Mouse (Mus musculus) layer of hippocampus, postnatal 36 days (tissue): ENCODE data around the gene Tns1. TPM values are rescaled to one million over a fixed set of nuclear protein-coding genes. Genes with fewer than 3 reads are reported as not detected.
"Not testable (repeated sequence)": the region's sequence is repeated elsewhere in the genome, so short reads cannot be mapped to it uniquely, and the experiment has no call there.

Experiments
- DNase-seq, 2 experiments: peaks; one replicate each; pipeline ENCODE4 v3.0.0; 2022
- total RNA-seq, 2 experiments: library from RNA; stranded (reverse); gene quantifications; 2 replicates each; pipeline ENCODE4 v1.2.3; 2021

Tns1 gene
- total RNA-seq, 2 experiments from 2014 or later, result 34.5 to 48.6 TPM

GRCm38 (mm10) chr1:73909191-73909983, 214.9 kb downstream of the Tns1 start:
- DNase-seq, result no peak

DNA sequence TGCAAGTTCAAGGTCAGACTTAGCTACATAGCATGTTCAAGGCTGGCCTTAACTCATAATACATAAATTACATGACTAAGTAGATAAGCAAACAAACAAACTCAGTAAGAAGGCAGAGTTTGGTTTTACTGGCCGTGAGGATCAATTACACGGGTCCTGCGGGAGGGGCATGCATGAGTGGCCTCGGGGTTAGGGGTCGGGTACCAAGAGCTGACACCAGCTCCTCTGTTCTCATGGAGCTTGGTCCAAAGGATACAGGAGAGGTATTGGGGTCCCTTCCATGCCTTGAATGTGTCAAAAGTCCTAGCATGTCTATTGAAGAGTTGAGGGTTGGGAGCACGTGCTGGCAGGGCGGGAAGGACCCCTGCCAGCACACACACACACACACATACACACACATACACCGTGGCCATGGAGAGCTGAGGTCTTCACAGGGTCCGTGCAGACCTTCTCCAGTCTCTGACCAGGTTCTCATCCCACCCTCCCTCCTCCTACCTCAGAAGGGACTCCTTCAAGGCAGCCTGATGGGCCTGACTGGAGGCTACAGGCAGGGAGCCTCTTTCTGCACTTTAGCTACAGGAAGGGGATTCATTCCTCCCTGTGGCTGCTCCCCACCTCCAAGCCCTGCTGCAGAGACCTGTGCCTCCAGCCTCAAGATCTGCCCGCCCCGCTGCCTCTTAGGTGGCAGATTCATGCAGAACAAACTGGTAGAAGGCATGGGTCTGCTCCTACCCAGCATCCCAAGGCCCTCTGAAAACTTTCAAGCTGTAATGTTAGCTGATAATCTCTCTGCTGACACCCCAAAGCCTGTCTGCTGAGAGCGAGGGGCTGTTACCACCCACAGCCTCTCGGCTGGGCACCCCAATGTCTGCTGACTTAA, 215.9 kb downstream of the Tns1 start:
- no peak for DNase-seq

DNA sequence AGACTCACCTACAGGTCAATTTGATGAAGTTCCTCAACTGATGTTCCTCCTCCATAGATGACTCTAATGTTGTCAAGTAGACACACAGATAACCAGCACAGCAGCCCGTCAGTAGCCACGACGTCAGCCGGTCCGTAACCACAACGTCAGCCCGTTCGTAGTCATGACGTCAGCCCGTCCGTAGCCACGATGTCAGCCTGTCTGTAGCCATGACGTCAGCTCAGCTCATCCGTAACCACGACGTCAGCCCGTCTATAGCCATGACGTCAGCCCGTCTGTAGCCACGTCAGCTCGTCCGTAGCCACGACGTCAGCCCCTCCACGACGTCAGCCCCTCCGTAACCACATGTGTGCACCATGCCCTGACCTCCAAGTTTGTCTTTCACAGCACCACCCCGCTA, 217.1 kb downstream of the Tns1 start:
- DNase-seq, result no peak

- DNase-seq, result no peak
Measured at GRCm38 (mm10) chr1:73906376-73906775, 217.9 kb downstream of the Tns1 start.

GRCm38 (mm10) chr1:73905811-73906190, 218.4 kb downstream of the Tns1 start:
- DNase-seq, result no peak

DNA sequence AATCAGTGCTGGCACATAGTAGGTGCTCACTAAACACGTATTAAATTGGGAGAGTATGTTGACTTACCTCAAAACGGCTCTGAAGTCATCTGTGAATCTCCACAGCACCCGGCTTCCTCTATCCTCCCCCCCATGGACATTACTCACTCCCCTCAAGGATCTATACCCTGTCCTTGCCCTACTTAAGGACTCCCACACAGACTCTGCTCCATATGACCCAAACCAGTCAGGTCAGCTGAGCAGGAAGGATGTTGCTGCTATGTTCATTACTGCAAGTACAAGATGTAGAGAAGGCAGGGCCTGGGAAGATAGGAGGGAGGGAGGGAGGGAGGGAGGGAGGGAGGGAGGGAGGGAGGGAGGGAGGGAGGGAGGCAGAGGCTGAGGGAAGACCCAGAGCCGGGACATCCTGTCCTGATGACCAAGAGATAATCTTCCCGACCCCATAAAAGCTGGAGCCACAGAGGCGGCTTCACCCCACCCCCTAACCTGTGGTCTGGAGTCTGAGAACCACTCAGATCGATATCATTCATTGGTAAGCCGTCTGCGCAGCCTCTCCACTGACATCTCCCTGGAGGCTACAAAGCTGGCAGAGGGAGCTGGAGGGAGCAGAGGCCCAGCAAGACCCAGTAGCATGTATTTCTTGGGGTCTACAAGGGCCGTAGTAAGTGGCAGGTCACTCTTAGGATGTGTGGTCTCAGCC, 219.0 kb downstream of the Tns1 start:
- DNase-seq, result no peak

DNA sequence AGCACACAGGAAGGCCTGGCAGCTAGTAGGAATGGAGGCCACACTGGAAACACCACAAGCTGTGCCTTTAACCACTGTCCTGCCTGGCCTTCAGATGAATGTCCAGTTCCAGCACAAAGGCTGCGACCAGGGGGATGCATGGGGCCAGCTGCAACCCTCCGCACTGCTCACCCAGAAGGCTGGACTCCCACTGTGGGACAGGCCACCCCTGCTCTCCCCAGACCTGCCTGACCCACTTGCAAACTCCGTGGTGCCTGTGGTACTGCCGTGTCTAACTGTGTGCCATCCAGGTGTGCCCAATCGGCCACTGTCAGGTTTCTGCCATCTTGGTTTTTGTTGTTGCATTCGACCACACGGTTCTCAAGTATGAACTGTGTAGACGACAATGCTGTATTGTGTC, 219.6 kb downstream of the Tns1 start:
- DNase-seq, result no peak

- no peak for DNase-seq
Measured at GRCm38 (mm10) chr1:73903035-73903434, 221.2 kb downstream of the Tns1 start.

DNA sequence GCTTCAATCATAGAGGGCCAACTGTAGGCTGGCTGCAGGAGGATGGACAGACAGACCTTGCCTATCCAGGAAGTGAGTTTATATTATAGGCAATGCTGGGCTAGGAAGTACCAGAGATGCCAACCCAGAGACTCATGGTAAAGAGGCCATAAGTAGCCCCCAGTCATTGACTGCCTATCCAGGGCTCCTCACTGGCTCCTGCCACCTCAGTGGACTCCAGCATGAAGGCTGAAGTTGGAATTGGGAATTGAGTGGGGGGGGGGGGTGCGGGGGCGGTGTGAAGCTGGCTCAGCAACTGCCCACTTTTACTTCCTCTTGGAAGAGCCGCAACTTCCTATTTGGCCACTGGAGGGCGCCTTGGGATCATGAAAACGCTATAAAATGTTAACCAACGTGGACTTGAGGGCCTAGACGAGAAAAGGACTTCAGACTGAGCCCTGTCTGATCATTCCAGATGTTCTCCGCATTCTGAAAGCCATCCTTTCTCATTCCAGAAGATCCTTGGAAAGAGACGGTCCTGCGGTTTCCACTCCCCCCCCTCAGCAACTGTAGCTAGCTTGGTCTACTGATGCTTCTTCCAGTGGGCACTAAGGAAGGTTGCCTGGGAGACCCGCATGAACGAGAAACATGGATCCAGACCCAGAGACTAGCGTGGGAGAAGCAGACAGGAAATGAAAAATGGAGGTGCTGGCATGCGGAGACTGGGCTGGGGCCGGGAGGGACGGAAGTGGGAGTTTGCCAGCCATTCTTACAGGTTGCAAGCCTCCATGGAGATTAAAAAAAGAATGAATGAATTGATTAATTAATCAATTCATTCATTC, 221.9 kb downstream of the Tns1 start:
- DNase-seq, result peak; percentile 60 to 72

GRCm38 (mm10) chr1:73901496-73901899, 222.8 kb downstream of the Tns1 start:
- peak; percentile 69 to 81 for DNase-seq

GRCm38 (mm10) chr1:73895451-73895850, 228.8 kb downstream of the Tns1 start:
- not testable (repeated sequence) for DNase-seq

DNA sequence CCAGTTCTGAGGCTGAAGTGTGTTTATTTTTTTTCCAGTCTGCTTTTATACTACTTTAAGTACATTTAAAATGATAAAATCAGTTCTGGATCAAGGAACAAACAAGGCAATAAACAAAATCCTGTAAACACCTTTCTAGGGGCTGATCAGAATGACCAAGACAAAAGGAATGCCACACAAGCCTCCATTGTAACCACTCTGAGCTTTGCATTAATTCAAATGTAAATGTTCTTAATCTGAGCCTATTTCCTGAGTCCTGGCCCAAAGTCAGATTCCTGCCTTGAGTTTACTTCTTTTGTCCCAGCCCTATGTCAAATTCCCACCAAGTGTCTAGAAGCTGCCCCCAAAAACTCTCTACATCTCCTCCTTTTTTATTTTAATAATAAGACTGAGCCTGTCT, 243.5 kb downstream of the Tns1 start:
- DNase-seq, result no peak

DNA sequence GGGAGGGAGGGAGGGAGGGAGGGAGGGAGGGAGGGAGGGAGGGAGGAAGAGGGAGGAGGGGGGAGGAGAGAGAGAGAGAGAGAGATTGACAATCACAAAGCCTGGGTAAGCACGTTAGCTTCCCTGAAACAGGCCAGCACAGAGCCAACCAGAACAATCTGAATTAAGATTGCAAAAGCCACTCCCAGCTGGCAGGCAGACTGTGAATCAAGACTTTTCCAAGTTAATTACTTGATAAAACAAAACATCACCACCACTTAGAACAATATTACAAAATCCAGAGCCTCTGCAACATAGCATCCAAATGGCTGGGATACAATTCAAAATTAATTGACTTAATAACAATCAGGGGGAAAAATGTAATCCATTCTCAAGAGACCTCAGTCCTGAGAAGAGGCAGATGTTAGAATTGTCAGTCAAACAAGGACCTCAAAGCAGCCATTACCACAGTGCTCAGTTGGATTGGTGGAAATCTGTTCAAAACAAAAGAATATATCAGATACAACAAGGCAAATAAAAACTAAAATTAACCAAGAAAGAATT, 248.5 kb downstream of the Tns1 start:
- DNase-seq, result no peak

- DNase-seq, result no peak
Measured at GRCm38 (mm10) chr1:73864314-73864713, 259.9 kb downstream of the Tns1 start.

GRCm38 (mm10) chr1:73863074-73863431, 261.2 kb downstream of the Tns1 start:
- no peak for DNase-seq

GRCm38 (mm10) chr1:73862323-73863073, 261.8 kb downstream of the Tns1 start:
- peak; percentile 30 to 32 for DNase-seq

DNA sequence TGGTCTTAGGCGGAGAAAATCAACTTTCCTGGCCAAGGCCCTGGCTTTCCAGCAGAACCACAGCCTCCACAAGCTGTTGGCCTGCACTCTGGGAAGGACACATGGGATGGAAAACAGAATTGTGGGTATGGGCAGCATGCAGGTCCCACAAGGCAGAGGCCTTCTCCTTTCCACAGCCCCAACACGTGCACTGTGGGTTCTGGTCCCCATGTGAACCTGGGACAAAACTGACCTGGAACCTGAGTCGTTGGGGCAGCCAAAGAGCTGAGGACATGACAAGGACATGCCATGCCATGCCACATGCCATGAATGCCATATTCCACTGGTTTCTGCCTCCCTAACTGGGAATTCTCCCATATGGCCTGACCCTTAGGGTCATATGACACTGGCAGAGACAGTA, 263.8 kb downstream of the Tns1 start:
- no peak for DNase-seq
